Mouse (Mus musculus): ENCODE results near the gene Lmbr1l. TPM values are rescaled to one million over a fixed set of nuclear protein-coding genes. Genes with fewer than 3 reads are reported as not detected.
A peak's percentile ranks its signal among the peaks of the same experiment; 100 is the strongest.

Lmbr1l gene
- polyA plus RNA-seq, 1 experiment from 2014 or later = 4.9 TPM

GRCm38 (mm10) chr15:98901530-98901929, 16.5 kb downstream of the Lmbr1l start:
- no peak for DNase-seq
- Histone ChIP-seq H3K9ac (replicated peaks) (no peak overlapping the region), H3K9me3 (ENCODE audit: low read length) (no peaks in the 10 kb centered on the region), H3K27me3 (ENCODE audit: insufficient read depth, low read length) (peaks cover 33% of the 10 kb centered on the region), H3K36me3 (replicated peaks; ENCODE audit: insufficient read depth, low read length) (0 out of 2 replicates have a peak, but pooled peaks cover 14% of the 10 kb centered on the region), H3K4me1 (ENCODE audit: insufficient read depth) (peaks cover 5% of the 10 kb centered on the region; the same call in 1 of the 2 replicates), H3K27ac (ENCODE audit: low read depth) (no peak overlapping the region), H3K4me2 (ENCODE audit: low read depth, low read length) (no peak overlapping the region), H3K4me3 (ENCODE audit: low read depth, low read length) (no peak overlapping the region)
- 57% methylated on average over 1 of the region's 1 CpGs for WGBS (ENCODE audit: insufficient replicate concordance)
- no peak for ATAC-seq
- TF ChIP-seq EP300 (IDR thresholded peaks at IDR 0.05; ENCODE audit: low read depth) (no peak), CTCF (IDR thresholded peaks at IDR 0.05; ENCODE audit: low read depth) (peak; percentile 30)

- DNase-seq (no peak), ATAC-seq (no peak)
- H3K36me3 ChIP-seq (replicated peaks; ENCODE audit: insufficient read depth, low read length) = no peaks in the 10 kb centered on the region
- no peak within 1 kb of the TSS for H3K9ac ChIP-seq (replicated peaks)
- 3% methylated on average over 41 of the region's 41 CpGs for WGBS (ENCODE audit: insufficient replicate concordance)
- peak within 1 kb of the TSS; percentile 32; the same call in 1 of the 2 replicates for H3K4me2 ChIP-seq (ENCODE audit: low read depth, low read length)
- 0 out of 2 replicates have a peak within 1 kb of the TSS, but pooled peaks have one; percentile 2 for H3K4me3 ChIP-seq (ENCODE audit: low read depth, low read length)
- TF ChIP-seq CTCF (IDR thresholded peaks at IDR 0.05; ENCODE audit: low read depth) (no peak), EP300 (IDR thresholded peaks at IDR 0.05; ENCODE audit: low read depth) (no peak)
- H3K4me1 ChIP-seq (ENCODE audit: insufficient read depth) = peaks cover 31% of the 10 kb centered on the region
- H3K27me3 ChIP-seq (ENCODE audit: insufficient read depth, low read length) = peaks cover 66% of the 10 kb centered on the region
- no peaks in the 10 kb centered on the region for H3K9me3 ChIP-seq (ENCODE audit: low read length)
- no peak within 1 kb of the TSS for H3K27ac ChIP-seq (ENCODE audit: low read depth)
These were observed 19.9 kb downstream of the Lmbr1l start, which contains the start of gene Dhh for GRCm38 (mm10) chr15:98897928-98898800. Gene Dhh, minus strand, starts transcription at chr15:98898540.

- Histone ChIP-seq H3K4me3 (ENCODE audit: low read depth, low read length) (0 out of 2 replicates have a peak overlapping the region, but pooled peaks have one; percentile 2), H3K4me2 (ENCODE audit: low read depth, low read length) (peak overlapping the region; percentile 32; the same call in 1 of the 2 replicates), H3K27ac (ENCODE audit: low read depth) (no peak overlapping the region), H3K27me3 (ENCODE audit: insufficient read depth, low read length) (peaks cover 72% of the 10 kb centered on the region), H3K9me3 (ENCODE audit: low read length) (no peaks in the 10 kb centered on the region), H3K9ac (replicated peaks) (no peak overlapping the region), H3K36me3 (replicated peaks; ENCODE audit: insufficient read depth, low read length) (no peaks in the 10 kb centered on the region), H3K4me1 (ENCODE audit: insufficient read depth) (peaks cover 31% of the 10 kb centered on the region)
- no peak for DNase-seq
- ATAC-seq = no peak
- TF ChIP-seq EP300 (IDR thresholded peaks at IDR 0.05; ENCODE audit: low read depth) (no peak), CTCF (IDR thresholded peaks at IDR 0.05; ENCODE audit: low read depth) (no peak)
- WGBS (ENCODE audit: insufficient replicate concordance) = 5% methylated on average over 10 of the region's 10 CpGs
These were observed 20.5 kb downstream of the Lmbr1l start for GRCm38 (mm10) chr15:98897495-98897894.

GRCm38 (mm10) chr15:98895635-98896589, 22.1 kb downstream of the Lmbr1l start:
- Histone ChIP-seq H3K27ac (ENCODE audit: low read depth) (no peak overlapping the region), H3K9ac (replicated peaks) (no peak overlapping the region), H3K4me3 (ENCODE audit: low read depth, low read length) (peak overlapping the region; percentile 15; the same call in 1 of the 2 replicates), H3K27me3 (ENCODE audit: insufficient read depth, low read length) (peaks cover 72% of the 10 kb centered on the region), H3K9me3 (ENCODE audit: low read length) (no peaks in the 10 kb centered on the region), H3K4me1 (ENCODE audit: insufficient read depth) (peaks cover 31% of the 10 kb centered on the region), H3K4me2 (ENCODE audit: low read depth, low read length) (peak overlapping the region; percentile 44; the same call in 1 of the 2 replicates), H3K36me3 (replicated peaks; ENCODE audit: insufficient read depth, low read length) (no peaks in the 10 kb centered on the region)
- DNase-seq (no peak), ATAC-seq (no peak)
- TF ChIP-seq EP300 (IDR thresholded peaks at IDR 0.05; ENCODE audit: low read depth) (no peak), CTCF (IDR thresholded peaks at IDR 0.05; ENCODE audit: low read depth) (no peak)
- WGBS (ENCODE audit: insufficient replicate concordance) = 3% methylated on average over 41 of the region's 41 CpGs

- peak overlapping the region; percentile 93 for H3K4me2 ChIP-seq (ENCODE audit: low read depth, low read length)
- H3K27ac ChIP-seq (ENCODE audit: low read depth) = no peak overlapping the region
- no peaks in the 10 kb centered on the region for H3K9me3 ChIP-seq (ENCODE audit: low read length)
- ATAC-seq = no peak
- H3K4me3 ChIP-seq (ENCODE audit: low read depth, low read length) = peak overlapping the region; percentile 59; the same call in 1 of the 2 replicates
- peaks cover 70% of the 10 kb centered on the region for H3K27me3 ChIP-seq (ENCODE audit: insufficient read depth, low read length)
- H3K4me1 ChIP-seq (ENCODE audit: insufficient read depth) = peaks cover 31% of the 10 kb centered on the region
- H3K9ac ChIP-seq (replicated peaks) = no peak overlapping the region; the same call in 1 of the 2 replicates
- no peak for DNase-seq
- TF ChIP-seq EP300 (IDR thresholded peaks at IDR 0.05; ENCODE audit: low read depth) = no peak
- TF ChIP-seq CTCF (IDR thresholded peaks at IDR 0.05; ENCODE audit: low read depth) = no peak
- WGBS (ENCODE audit: insufficient replicate concordance) = 6% methylated on average over 38 of the region's 38 CpGs
- H3K36me3 ChIP-seq (replicated peaks; ENCODE audit: insufficient read depth, low read length) = no peaks in the 10 kb centered on the region
These were observed 23.0 kb downstream of the Lmbr1l start for GRCm38 (mm10) chr15:98894746-98895634.
